Mouse (Mus musculus): ENCODE measurements around the gene Cxcr5. TPM values are rescaled to one million over a fixed set of nuclear protein-coding genes. Genes with fewer than 3 reads are reported as not detected.
A peak's percentile ranks its signal among the peaks of the same experiment; 100 is the strongest.

Cxcr5 gene
- not detected in 2 replicates for polyA plus RNA-seq (2015; fragmentation: Nextera tagmentation; extraction: Ambion mirVana)

- Histone ChIP-seq H3K36me3 (no peaks in the 10 kb centered on the region), H3K9me3 (0 out of 2 replicates have a peak, but pooled peaks cover 4% of the 10 kb centered on the region), H3K27me3 (no peaks in the 10 kb centered on the region), H3K4me2 (no peak within 1 kb of the TSS), H3K27ac (replicated peaks) (no peak within 1 kb of the TSS), H3K4me3 (no peak within 1 kb of the TSS), H3K9ac (no peak within 1 kb of the TSS), H3K4me1 (replicated peaks) (peaks cover 6% of the 10 kb centered on the region)
- WGBS, result 43% methylated on average over 4 of the region's 4 CpGs
- no peak for ATAC-seq (ENCODE audit: low read depth)
Observed at GRCm38 (mm10) chr9:44561597-44561996, at the start of gene Cxcr5. Gene Cxcr5 (minus strand): TSS chr9:44561877.

- Histone ChIP-seq H3K4me1 (replicated peaks) (peaks cover 46% of the 10 kb centered on the region), H3K36me3 (peaks cover 80% of the 10 kb centered on the region)
- no peak for ATAC-seq (ENCODE audit: low read depth)
Observed at GRCm38 (mm10) chr9:44610371-44610770, 48.7 kb upstream of the Cxcr5 start.

GRCm38 (mm10) chr9:44607306-44607705, 45.6 kb upstream of the Cxcr5 start:
- Histone ChIP-seq H3K4me3 (peak overlapping the region; percentile 17), H3K4me1 (replicated peaks) (peaks cover 59% of the 10 kb centered on the region), H3K27ac (replicated peaks) (no peak overlapping the region), H3K27me3 (no peaks in the 10 kb centered on the region), H3K9ac (0 out of 2 replicates have a peak overlapping the region, but pooled peaks have one; percentile 8), H3K9me3 (no peaks in the 10 kb centered on the region), H3K4me2 (peak overlapping the region; percentile 77), H3K36me3 (peaks cover 50% of the 10 kb centered on the region)
- ATAC-seq (ENCODE audit: low read depth), result no peak
- 55% methylated on average over 4 of the region's 4 CpGs for WGBS

More at GRCm38 (mm10) chr9:44610371-44610770, 48.7 kb upstream of the Cxcr5 start:
- whole genome bisulfite sequencing, result 98% methylated on average over 25 of the region's 25 CpGs
- Histone ChIP-seq H3K9me3 (no peaks in the 10 kb centered on the region), H3K9ac (no peak overlapping the region), H3K4me2 (no peak overlapping the region), H3K27me3 (no peaks in the 10 kb centered on the region), H3K27ac (replicated peaks) (no peak overlapping the region), H3K4me3 (no peak overlapping the region)

GRCm38 (mm10) chr9:44606646-44607045, 45.0 kb upstream of the Cxcr5 start:
- Histone ChIP-seq H3K4me2 (peak overlapping the region; percentile 77), H3K27ac (replicated peaks) (no peak overlapping the region), H3K9me3 (no peaks in the 10 kb centered on the region), H3K4me3 (peak overlapping the region; percentile 96), H3K36me3 (peaks cover 45% of the 10 kb centered on the region), H3K9ac (peak overlapping the region; percentile 100; the same call in 1 of the 2 replicates), H3K27me3 (no peaks in the 10 kb centered on the region), H3K4me1 (replicated peaks) (peaks cover 59% of the 10 kb centered on the region)
- ATAC-seq (ENCODE audit: low read depth), result no peak
- WGBS, result 71% methylated on average over 4 of the region's 4 CpGs

- WGBS, result 1% methylated on average over 13 of the region's 13 CpGs
- Histone ChIP-seq H3K9me3 (no peaks in the 10 kb centered on the region), H3K27me3 (no peaks in the 10 kb centered on the region), H3K27ac (replicated peaks) (peak overlapping the region; percentile 100), H3K4me2 (peak overlapping the region; percentile 77), H3K4me1 (replicated peaks) (peaks cover 54% of the 10 kb centered on the region), H3K9ac (peak overlapping the region; percentile 100), H3K36me3 (peaks cover 36% of the 10 kb centered on the region), H3K4me3 (peak overlapping the region; percentile 96)
- 0 out of 2 replicates have a peak, but pooled peaks have one; percentile 2 for ATAC-seq (ENCODE audit: low read depth)
Observed at GRCm38 (mm10) chr9:44605616-44606165, 44.0 kb upstream of the Cxcr5 start.

- H3K36me3 ChIP-seq, result peaks cover 29% of the 10 kb centered on the region
Observed at GRCm38 (mm10) chr9:44604779-44605615, 43.3 kb upstream of the Cxcr5 start, which contains the start of gene Ddx6. Gene Ddx6 (plus strand): TSS chr9:44604892.

GRCm38 (mm10) chr9:44604290-44604778, 42.7 kb upstream of the Cxcr5 start:
- peak overlapping the region; percentile 96 for H3K4me3 ChIP-seq

More at GRCm38 (mm10) chr9:44604779-44605615, 43.3 kb upstream of the Cxcr5 start, which contains the start of gene Ddx6:
- no peaks in the 10 kb centered on the region for H3K9me3 ChIP-seq
- H3K4me2 ChIP-seq, result peak within 1 kb of the TSS; percentile 87
- ATAC-seq (ENCODE audit: low read depth), result peak; percentile 76
- under 1% methylated on average over 60 of the region's 80 CpGs for WGBS
- peak within 1 kb of the TSS; percentile 96 for H3K4me3 ChIP-seq
- peaks cover 52% of the 10 kb centered on the region for H3K4me1 ChIP-seq (replicated peaks)
- H3K27ac ChIP-seq (replicated peaks), result peak within 1 kb of the TSS; percentile 100
- H3K9ac ChIP-seq, result peak within 1 kb of the TSS; percentile 100
- no peaks in the 10 kb centered on the region for H3K27me3 ChIP-seq

GRCm38 (mm10) chr9:44603454-44604289, 42.0 kb upstream of the Cxcr5 start:
- peak; percentile 56 for ATAC-seq (ENCODE audit: low read depth)
- under 1% methylated on average over 38 of the region's 38 CpGs for WGBS
- peak overlapping the region; percentile 100 for H3K27ac ChIP-seq (replicated peaks)
- H3K36me3 ChIP-seq, result peaks cover 16% of the 10 kb centered on the region
- no peaks in the 10 kb centered on the region for H3K27me3 ChIP-seq
- H3K4me3 ChIP-seq, result peak overlapping the region; percentile 96
- H3K9me3 ChIP-seq, result no peaks in the 10 kb centered on the region
- peak overlapping the region; percentile 87 for H3K4me2 ChIP-seq
- peaks cover 52% of the 10 kb centered on the region for H3K4me1 ChIP-seq (replicated peaks)
- peak overlapping the region; percentile 100 for H3K9ac ChIP-seq

More at GRCm38 (mm10) chr9:44604290-44604778, 42.7 kb upstream of the Cxcr5 start:
- Histone ChIP-seq H3K27ac (replicated peaks) (peak overlapping the region; percentile 100), H3K9me3 (no peaks in the 10 kb centered on the region), H3K4me2 (peak overlapping the region; percentile 87), H3K4me1 (replicated peaks) (peaks cover 52% of the 10 kb centered on the region), H3K36me3 (peaks cover 23% of the 10 kb centered on the region), H3K9ac (peak overlapping the region; percentile 100), H3K27me3 (no peaks in the 10 kb centered on the region)
- peak; percentile 86 for ATAC-seq (ENCODE audit: low read depth)
- 1% methylated on average over 40 of the region's 65 CpGs for WGBS

GRCm38 (mm10) chr9:44602766-44603165, 41.1 kb upstream of the Cxcr5 start:
- Histone ChIP-seq H3K9ac (0 out of 2 replicates have a peak overlapping the region, but pooled peaks have one; percentile 100), H3K4me3 (peak overlapping the region; percentile 96), H3K4me2 (peak overlapping the region; percentile 87), H3K36me3 (peaks cover 7% of the 10 kb centered on the region), H3K4me1 (replicated peaks) (peaks cover 48% of the 10 kb centered on the region), H3K27me3 (no peaks in the 10 kb centered on the region), H3K27ac (replicated peaks) (peak overlapping the region; percentile 46; the same call in 1 of the 2 replicates), H3K9me3 (no peaks in the 10 kb centered on the region)
- no peak for ATAC-seq (ENCODE audit: low read depth)
- WGBS, result 70% methylated on average over 6 of the region's 6 CpGs

GRCm38 (mm10) chr9:44600801-44601200, 39.1 kb upstream of the Cxcr5 start:
- no peak overlapping the region for H3K9ac ChIP-seq
- no peaks in the 10 kb centered on the region for H3K9me3 ChIP-seq
- H3K4me2 ChIP-seq, result no peak overlapping the region
- peaks cover 30% of the 10 kb centered on the region for H3K4me1 ChIP-seq (replicated peaks)
- H3K27ac ChIP-seq (replicated peaks), result no peak overlapping the region
- WGBS, result 87% methylated on average over 6 of the region's 6 CpGs
- H3K4me3 ChIP-seq, result no peak overlapping the region
- H3K27me3 ChIP-seq, result no peaks in the 10 kb centered on the region
- ATAC-seq (ENCODE audit: low read depth), result no peak
- no peaks in the 10 kb centered on the region for H3K36me3 ChIP-seq

- no peaks in the 10 kb centered on the region for H3K9me3 ChIP-seq
- no peak overlapping the region for H3K4me3 ChIP-seq
- H3K4me1 ChIP-seq (replicated peaks), result peaks cover 30% of the 10 kb centered on the region
- H3K27ac ChIP-seq (replicated peaks), result peak overlapping the region; percentile 77
- no peak for ATAC-seq (ENCODE audit: low read depth)
- H3K9ac ChIP-seq, result peak overlapping the region; percentile 59; the same call in 1 of the 2 replicates
- 25% methylated on average over 4 of the region's 6 CpGs for WGBS
- no peak overlapping the region for H3K4me2 ChIP-seq
- no peaks in the 10 kb centered on the region for H3K36me3 ChIP-seq
- H3K27me3 ChIP-seq, result no peaks in the 10 kb centered on the region
Observed at GRCm38 (mm10) chr9:44599616-44600015, 37.9 kb upstream of the Cxcr5 start.
